Mouse (Mus musculus) kidney, postnatal 0 days (tissue): ENCODE measurements around the gene Btbd11. TPM values are rescaled to one million over a fixed set of nuclear protein-coding genes. Genes with fewer than 3 reads are reported as not detected.

Experiments used
- ATAC-seq: fragments of 200-750 bp; cut with Nextera tagmentation; replicated peaks from 2 replicates; pipeline ENCODE4 v1.8.0; 2017; ENCODE audit warnings: low read depth, moderate number of reproducible peaks, moderate TSS enrichment, moderate library complexity; ENCODE audit not compliant: low FRiP score
- DNase-seq: peaks from one replicate; pipeline ENCODE4 v3.0.0-alpha.2; 2016; ENCODE audit warnings: low spot score
- H3K27ac ChIP-seq: fragments of 300-500 bp; sonication (generic); 2 replicates; pipeline ENCODE4 v1.5.1; 2014; ENCODE audit warnings: mild to moderate bottlenecking
- H3K27me3 ChIP-seq: fragments of 300-500 bp; sonication (generic); 2 replicates; pipeline ENCODE4 v1.6.1; 2014; ENCODE audit warnings: low read length, mixed read lengths; ENCODE audit not compliant: insufficient read depth
- H3K36me3 ChIP-seq: fragments of 300-500 bp; sonication (generic); 2 replicates; pipeline ENCODE4 v1.6.1; 2014; ENCODE audit warnings: low read length, mixed read lengths; ENCODE audit not compliant: insufficient read depth
- H3K4me1 ChIP-seq: fragments of 300-500 bp; sonication (generic); replicated peaks from 2 replicates; pipeline ENCODE4 v1.6.1; 2014; ENCODE audit warnings: antibody characterized with exemption, low read length, mixed read lengths; ENCODE audit not compliant: insufficient read depth
- H3K4me2 ChIP-seq: fragments of 300-500 bp; sonication (generic); 2 replicates; pipeline ENCODE4 v1.6.1; 2014; ENCODE audit warnings: mild to moderate bottlenecking, low read length, moderate library complexity, mixed read lengths
- H3K4me3 ChIP-seq: fragments of 300-500 bp; sonication (generic); replicated peaks from 2 replicates; pipeline ENCODE4 v1.5.1; 2014; ENCODE audit warnings: low read depth, low read length
- H3K9ac ChIP-seq: fragments of 300-500 bp; sonication (generic); 2 replicates; pipeline ENCODE4 v1.6.1; 2014; ENCODE audit warnings: low read depth, low read length
- H3K9me3 ChIP-seq: fragments of 300-500 bp; sonication (generic); replicated peaks from 2 replicates; pipeline ENCODE4 v1.6.1; 2016; ENCODE audit warnings: low read length, inconsistent platforms, mixed read lengths
- CTCF ChIP-seq: IDR thresholded peaks from 2 replicates; pipeline ENCODE4 v1.5.1; 2016; ENCODE audit warnings: antibody characterized with exemption, low read depth, mild to moderate bottlenecking, moderate library complexity
- WGBS: fragments of 180-500 bp; shearing (Covaris S2); extraction: QIAGEN DNeasy Blood & Tissue Kit; methylation state at CpG from one replicate; pipeline ENCODE4 v1.1.7; 2014; 5-methylcytosine and 5-hydroxymethylcytosine counted together
- polyA plus RNA-seq: library from polyadenylated mRNA; unstranded; fragments of >200 nt; fragmentation: Nextera tagmentation; extraction: Ambion mirVana; gene quantifications from 2 replicates; pipeline ENCODE4 v1.2.1, GENCODE M21; 2015

Btbd11 gene
- polyA plus RNA-seq, 1 experiment from 2014 or later: 6.7 TPM

DNA sequence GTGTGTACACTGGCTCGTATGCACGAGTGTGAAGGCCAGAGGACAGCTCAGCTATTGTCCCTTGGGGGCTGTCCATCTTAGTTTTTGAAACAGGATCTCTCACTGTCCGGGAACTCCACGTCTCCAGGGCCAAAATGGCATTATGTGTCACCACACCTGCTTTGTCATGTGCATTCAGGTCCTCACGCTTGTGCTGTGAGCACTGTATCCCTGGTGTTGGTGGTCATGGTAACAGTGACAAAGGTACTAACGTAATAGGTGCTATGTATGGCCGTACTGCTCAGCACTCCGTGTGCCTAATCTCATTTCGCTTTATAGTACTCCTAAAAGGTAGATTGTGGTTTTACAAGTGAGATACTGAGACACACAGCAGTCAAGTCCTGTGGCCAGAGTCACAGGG is 116.0 kb downstream of the Btbd11 start:
- 56% methylated on average over 9 of the region's 9 CpGs for WGBS
- ATAC-seq: no peak
- H3K4me1 ChIP-seq: no peaks in the 10 kb centered on the region
- H3K27me3 ChIP-seq: no peaks in the 10 kb centered on the region
- no peak overlapping the region for H3K4me3 ChIP-seq
- H3K4me2 ChIP-seq: no peak overlapping the region
- H3K27ac ChIP-seq: no peak overlapping the region
- no peaks in the 10 kb centered on the region for H3K36me3 ChIP-seq
- TF ChIP-seq CTCF: no peak
- H3K9me3 ChIP-seq: no peaks in the 10 kb centered on the region
- no peak overlapping the region for H3K9ac ChIP-seq
- no peak for DNase-seq

DNA sequence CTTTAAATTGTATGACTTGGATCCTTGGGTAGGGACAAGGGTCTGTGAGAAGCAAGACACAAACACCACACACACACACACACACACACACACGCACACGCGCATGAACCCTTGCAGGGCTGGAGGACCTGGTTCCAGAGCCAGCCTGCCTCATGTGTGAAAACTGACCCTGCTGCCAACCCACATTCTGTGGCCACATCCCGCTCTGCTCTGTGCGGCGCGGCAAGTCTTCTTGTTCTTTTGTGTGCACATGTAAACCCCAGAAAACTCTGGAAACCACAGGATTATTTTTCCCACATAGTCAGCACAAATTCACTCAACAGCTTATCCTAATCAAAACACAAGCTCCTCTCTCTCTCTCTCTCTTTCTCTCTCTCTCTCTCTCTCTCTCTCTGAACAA is 116.8 kb downstream of the Btbd11 start:
- no peak overlapping the region for H3K27ac ChIP-seq
- TF ChIP-seq CTCF: no peak
- H3K27me3 ChIP-seq: no peaks in the 10 kb centered on the region
- no peak for ATAC-seq
- H3K9ac ChIP-seq: no peak overlapping the region
- no peaks in the 10 kb centered on the region for H3K9me3 ChIP-seq
- no peak overlapping the region for H3K4me3 ChIP-seq
- no peaks in the 10 kb centered on the region for H3K36me3 ChIP-seq
- no peak for DNase-seq
- 91% methylated on average over 7 of the region's 7 CpGs for WGBS
- no peak overlapping the region for H3K4me2 ChIP-seq
- no peaks in the 10 kb centered on the region for H3K4me1 ChIP-seq

DNA sequence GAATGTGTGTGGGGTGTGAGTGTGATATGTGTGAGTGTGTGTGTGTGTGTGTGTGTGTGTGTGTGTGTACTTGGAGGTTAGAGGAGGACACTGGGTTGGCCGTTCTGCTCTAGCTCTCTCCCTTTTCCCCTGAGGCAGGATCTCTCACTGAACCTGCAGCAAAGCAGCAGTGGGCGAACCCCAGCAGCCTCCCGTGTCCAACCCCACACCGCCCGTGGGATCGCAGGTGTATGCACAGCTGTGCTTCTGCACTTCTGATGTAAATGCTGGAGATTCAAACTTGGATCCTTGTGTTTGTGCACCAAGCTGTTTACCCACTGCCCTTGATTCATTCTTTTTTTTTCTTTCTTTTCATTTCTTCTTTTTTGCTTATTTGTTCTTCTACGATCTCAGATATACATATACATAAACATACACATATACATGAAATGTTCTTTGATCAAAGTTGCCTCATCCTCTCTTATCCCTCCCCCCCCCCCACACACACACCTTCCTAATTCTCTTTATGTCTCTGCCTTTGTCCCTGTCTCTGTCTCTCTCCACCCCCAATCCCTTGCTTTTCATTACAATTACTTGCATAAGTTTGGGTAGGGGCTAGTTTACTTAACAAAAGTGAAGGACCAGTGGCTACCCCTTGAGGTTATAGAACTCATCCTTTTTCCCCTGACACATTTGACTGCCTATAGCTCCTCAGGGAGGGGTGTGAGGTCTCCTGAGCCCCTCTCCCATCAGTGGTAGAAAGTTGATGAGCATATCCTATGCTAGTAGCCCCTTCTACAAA is 120.8 kb downstream of the Btbd11 start:
- Histone ChIP-seq H3K27me3 (no peaks in the 10 kb centered on the region), H3K4me1 (no peaks in the 10 kb centered on the region), H3K4me3 (no peak overlapping the region), H3K9ac (no peak overlapping the region), H3K27ac (no peak overlapping the region), H3K36me3 (no peaks in the 10 kb centered on the region), H3K9me3 (no peaks in the 10 kb centered on the region), H3K4me2 (no peak overlapping the region)
- ATAC-seq: no peak
- no peak for TF ChIP-seq CTCF
- DNase-seq: no peak
- 65% methylated on average over 7 of the region's 7 CpGs for WGBS

DNA sequence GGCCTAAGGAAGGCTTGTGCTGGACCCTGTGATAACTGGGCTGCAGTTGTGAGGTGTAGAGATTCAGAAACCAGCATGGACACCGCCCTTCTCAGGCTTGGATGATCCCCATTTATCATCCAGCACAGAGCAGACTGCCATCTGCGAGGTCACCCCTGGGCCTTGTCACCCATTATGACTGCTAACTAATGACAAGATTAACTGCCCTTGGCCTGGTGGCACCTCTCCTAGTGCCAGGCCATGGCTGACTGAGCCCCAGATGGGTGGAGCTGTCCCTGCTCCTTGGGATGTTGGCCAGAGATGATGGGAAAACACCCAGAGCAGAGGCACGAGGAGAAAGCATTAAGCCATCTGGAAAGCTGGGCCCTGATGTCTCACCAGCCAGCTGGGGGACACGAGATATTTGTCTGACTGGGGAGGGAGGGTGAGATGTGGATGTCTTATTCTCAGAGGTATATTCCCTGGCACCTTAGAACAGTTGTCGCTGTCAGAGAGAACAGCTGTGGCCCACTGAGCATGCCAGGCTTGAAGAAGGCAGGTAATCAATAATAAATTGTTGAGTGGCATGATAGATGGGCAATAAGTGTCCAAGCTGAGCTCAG is 121.7 kb downstream of the Btbd11 start:
- no peak overlapping the region for H3K4me2 ChIP-seq
- no peak for TF ChIP-seq CTCF
- no peaks in the 10 kb centered on the region for H3K36me3 ChIP-seq
- no peak overlapping the region for H3K4me3 ChIP-seq
- no peaks in the 10 kb centered on the region for H3K9me3 ChIP-seq
- no peaks in the 10 kb centered on the region for H3K27me3 ChIP-seq
- ATAC-seq (peak; percentile 74), DNase-seq (peak; percentile 53)
- H3K27ac ChIP-seq: no peak overlapping the region
- 42% methylated on average over 5 of the region's 5 CpGs for WGBS
- no peak overlapping the region for H3K9ac ChIP-seq
- no peaks in the 10 kb centered on the region for H3K4me1 ChIP-seq

DNA sequence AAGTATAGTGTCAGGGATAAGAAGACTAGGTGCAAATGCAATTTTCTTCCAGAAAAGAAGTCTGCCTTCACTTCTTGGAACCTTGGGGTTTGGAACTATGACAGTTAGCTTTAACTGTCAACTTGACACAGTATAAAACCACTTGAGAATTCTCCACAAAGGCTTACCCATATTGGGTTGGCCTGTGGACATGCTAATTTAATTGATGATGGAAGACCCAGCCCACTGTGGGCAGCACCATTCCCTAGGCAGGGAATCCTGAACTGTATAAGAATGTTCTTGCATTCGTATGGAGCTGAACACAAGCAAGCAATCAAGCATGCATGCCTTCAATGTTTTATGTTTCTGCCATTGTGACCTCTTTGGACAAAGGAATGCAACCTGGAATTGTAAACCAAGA is 122.4 kb downstream of the Btbd11 start:
- no peak for DNase-seq
- H3K4me2 ChIP-seq: no peak overlapping the region
- H3K4me3 ChIP-seq: no peak overlapping the region
- no peak overlapping the region for H3K27ac ChIP-seq
- no peak for ATAC-seq
- TF ChIP-seq CTCF: no peak
- H3K36me3 ChIP-seq: no peaks in the 10 kb centered on the region
- H3K27me3 ChIP-seq: no peaks in the 10 kb centered on the region
- 39% methylated on average over 1 of the region's 1 CpGs for WGBS
- H3K9ac ChIP-seq: no peak overlapping the region
- H3K9me3 ChIP-seq: no peaks in the 10 kb centered on the region
- no peaks in the 10 kb centered on the region for H3K4me1 ChIP-seq

DNA sequence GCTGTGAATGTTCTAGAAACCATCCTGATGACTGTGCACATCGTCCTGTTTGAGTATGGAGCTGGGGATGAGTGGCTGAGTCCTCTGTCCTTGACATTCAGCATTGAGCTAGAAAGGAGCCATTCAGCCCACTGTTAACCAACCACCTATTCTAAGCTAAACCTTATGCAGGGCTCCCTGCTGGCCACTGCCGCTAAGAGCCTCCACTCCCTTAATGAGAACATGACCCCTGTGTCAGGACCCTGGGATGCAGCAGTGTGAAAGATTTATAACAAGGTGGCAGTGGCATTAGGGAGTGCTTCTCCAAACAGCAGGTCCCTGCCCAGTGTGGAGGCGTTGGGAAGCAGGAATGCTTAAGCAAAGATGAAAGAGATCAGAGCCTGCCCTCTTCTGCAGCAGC is 123.7 kb downstream of the Btbd11 start:
- Histone ChIP-seq H3K4me2 (no peak overlapping the region), H3K4me1 (no peaks in the 10 kb centered on the region), H3K4me3 (no peak overlapping the region), H3K9me3 (no peaks in the 10 kb centered on the region), H3K36me3 (no peaks in the 10 kb centered on the region), H3K9ac (no peak overlapping the region), H3K27ac (no peak overlapping the region), H3K27me3 (no peaks in the 10 kb centered on the region)
- ATAC-seq (peak; percentile 63), DNase-seq (peak; percentile 86)
- WGBS: 4% methylated on average over 3 of the region's 3 CpGs
- peak; percentile 27; the same call in 1 of the 2 replicates for TF ChIP-seq CTCF
